Mouse (Mus musculus): Measurements from ENCODE around the gene Cd164. TPM values are rescaled to one million over a fixed set of nuclear protein-coding genes. Genes with fewer than 3 reads are reported as not detected.

The Cd164 gene
- total RNA-seq, 2 experiments from 2014 or later, result 182 to 197 TPM

Other genes with a start within 250 kb of the Cd164 start
- gene Fig4, start 216.2 kb upstream of the Cd164 start, total RNA-seq (2021), result 10 to 100 TPM; 34.2 to 38.7 TPM
- gene Ak9, start 215.4 kb upstream of the Cd164 start, total RNA-seq (2021), result not detected
- gene Zbtb24, start 69.0 kb upstream of the Cd164 start, total RNA-seq (2021), result 10 to 100 TPM in 1 of 2 experiments, 1 to 10 TPM in 1; 9.7 to 12.3 TPM
- 10 to 100 TPM; 34.3 to 39.2 TPM for gene Mical1, start 43.1 kb upstream of the Cd164 start, total RNA-seq (2021)
- gene Smpd2, start 29.0 kb upstream of the Cd164 start, total RNA-seq (2021), result 10 to 100 TPM; 48.2 to 57.7 TPM
- 1 to 10 TPM; 2.8 to 3.4 TPM for gene Ppil6, start 29.0 kb upstream of the Cd164 start, total RNA-seq (2021)
- gene Ccdc162, start 197.2 kb downstream of the Cd164 start, total RNA-seq (2021), result under 1 TPM; 0.07 to 0.79 TPM